Mouse (Mus musculus): ENCODE data around the gene Tigit. TPM values are rescaled to one million over a fixed set of nuclear protein-coding genes. Genes with fewer than 3 reads are reported as not detected.

The Tigit gene
- polyA plus RNA-seq, 1 experiment from 2014 or later = 0.23 TPM

DNA sequence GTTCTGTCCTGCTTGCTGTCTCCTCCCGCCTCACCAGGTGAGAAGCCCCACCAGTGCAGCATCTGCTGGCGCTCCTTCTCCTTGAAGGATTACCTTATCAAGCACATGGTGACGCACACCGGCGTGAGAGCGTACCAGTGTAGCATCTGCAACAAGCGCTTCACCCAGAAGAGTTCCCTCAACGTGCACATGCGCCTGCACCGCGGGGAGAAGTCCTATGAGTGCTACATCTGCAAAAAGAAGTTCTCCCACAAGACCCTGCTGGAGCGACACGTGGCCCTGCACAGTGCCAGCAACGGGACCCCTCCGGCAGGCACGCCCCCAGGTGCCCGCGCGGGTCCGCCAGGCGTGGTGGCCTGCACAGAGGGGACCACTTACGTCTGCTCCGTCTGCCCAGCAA lies 45.7 kb downstream of the Tigit start:
- H3K9ac ChIP-seq (replicated peaks; ENCODE audit: low read depth, low read length) = no peak overlapping the region
- ATAC-seq (ENCODE audit: low read depth) = peak; percentile 56; the same call in 1 of the 2 replicates
- no peak overlapping the region for H3K4me2 ChIP-seq (ENCODE audit: low read depth, low read length)
- H3K27me3 ChIP-seq (ENCODE audit: control insufficient read depth, insufficient read depth, low read length) = no peaks in the 10 kb centered on the region
- H3K9me3 ChIP-seq (ENCODE audit: control insufficient read depth, low read length) = no peaks in the 10 kb centered on the region
- H3K4me3 ChIP-seq (ENCODE audit: low read depth, low read length) = no peak overlapping the region
- H3K27ac ChIP-seq (ENCODE audit: low read depth, low read length) = no peak overlapping the region
- no peaks in the 10 kb centered on the region for H3K4me1 ChIP-seq (ENCODE audit: control insufficient read depth, insufficient read depth, low read length)
- 88% methylated on average over 23 of the region's 23 CpGs for WGBS
- H3K36me3 ChIP-seq (ENCODE audit: control insufficient read depth, insufficient read depth, low read length) = no peaks in the 10 kb centered on the region

DNA sequence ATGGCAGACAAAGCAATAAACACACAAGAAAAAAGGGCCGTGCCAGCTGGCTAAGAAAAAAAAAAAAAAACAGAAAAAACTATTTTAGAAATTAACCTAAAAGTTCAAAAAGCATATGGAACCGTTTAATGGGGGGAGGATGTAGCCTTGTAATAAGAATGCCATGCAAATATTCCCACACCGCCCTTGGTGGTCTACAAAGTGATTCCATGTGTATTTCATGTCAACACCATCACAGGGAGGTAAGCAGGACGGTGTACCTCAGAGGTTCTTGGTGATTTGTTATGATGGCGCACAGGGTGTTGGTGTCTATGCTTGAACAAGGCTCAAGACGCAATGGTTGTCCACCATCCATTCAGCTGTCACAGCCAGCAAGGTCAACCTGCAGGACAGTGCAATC lies 46.6 kb downstream of the Tigit start:
- Histone ChIP-seq H3K9ac (replicated peaks; ENCODE audit: low read depth, low read length) (no peak overlapping the region), H3K4me1 (ENCODE audit: control insufficient read depth, insufficient read depth, low read length) (no peaks in the 10 kb centered on the region), H3K36me3 (ENCODE audit: control insufficient read depth, insufficient read depth, low read length) (0 out of 2 replicates have a peak, but pooled peaks cover under 1% of the 10 kb centered on the region), H3K4me2 (ENCODE audit: low read depth, low read length) (no peak overlapping the region), H3K27ac (ENCODE audit: low read depth, low read length) (no peak overlapping the region), H3K27me3 (ENCODE audit: control insufficient read depth, insufficient read depth, low read length) (no peaks in the 10 kb centered on the region), H3K4me3 (ENCODE audit: low read depth, low read length) (no peak overlapping the region), H3K9me3 (ENCODE audit: control insufficient read depth, low read length) (no peaks in the 10 kb centered on the region)
- ATAC-seq (ENCODE audit: low read depth) = no peak
- 93% methylated on average over 6 of the region's 6 CpGs for WGBS

DNA sequence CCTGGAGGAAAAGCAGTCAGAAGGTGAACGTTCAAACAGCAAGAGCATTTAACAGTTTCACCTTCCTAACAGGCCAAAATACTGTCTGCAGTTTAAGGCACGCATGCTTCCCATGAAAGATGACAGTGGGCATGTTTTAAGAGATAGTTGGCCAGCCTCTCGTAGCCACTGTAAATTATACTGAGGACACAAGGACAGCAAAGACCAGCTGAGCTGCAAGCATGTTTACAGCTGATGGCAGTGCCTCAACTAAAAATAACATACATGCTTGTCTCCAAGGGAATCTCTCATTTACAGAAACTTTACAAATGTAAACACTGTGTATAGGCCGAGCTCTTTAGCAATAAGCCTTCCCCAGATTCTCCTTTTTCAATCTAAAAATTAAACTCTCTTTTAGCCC lies 47.6 kb downstream of the Tigit start:
- Histone ChIP-seq H3K27me3 (ENCODE audit: control insufficient read depth, insufficient read depth, low read length) (no peaks in the 10 kb centered on the region), H3K4me3 (ENCODE audit: low read depth, low read length) (no peak overlapping the region), H3K27ac (ENCODE audit: low read depth, low read length) (no peak overlapping the region), H3K4me1 (ENCODE audit: control insufficient read depth, insufficient read depth, low read length) (no peaks in the 10 kb centered on the region), H3K9ac (replicated peaks; ENCODE audit: low read depth, low read length) (no peak overlapping the region), H3K36me3 (ENCODE audit: control insufficient read depth, insufficient read depth, low read length) (0 out of 2 replicates have a peak, but pooled peaks cover 3% of the 10 kb centered on the region), H3K9me3 (ENCODE audit: control insufficient read depth, low read length) (no peaks in the 10 kb centered on the region), H3K4me2 (ENCODE audit: low read depth, low read length) (no peak overlapping the region)
- ATAC-seq (ENCODE audit: low read depth) = no peak
- WGBS = 65% methylated on average over 4 of the region's 4 CpGs

DNA sequence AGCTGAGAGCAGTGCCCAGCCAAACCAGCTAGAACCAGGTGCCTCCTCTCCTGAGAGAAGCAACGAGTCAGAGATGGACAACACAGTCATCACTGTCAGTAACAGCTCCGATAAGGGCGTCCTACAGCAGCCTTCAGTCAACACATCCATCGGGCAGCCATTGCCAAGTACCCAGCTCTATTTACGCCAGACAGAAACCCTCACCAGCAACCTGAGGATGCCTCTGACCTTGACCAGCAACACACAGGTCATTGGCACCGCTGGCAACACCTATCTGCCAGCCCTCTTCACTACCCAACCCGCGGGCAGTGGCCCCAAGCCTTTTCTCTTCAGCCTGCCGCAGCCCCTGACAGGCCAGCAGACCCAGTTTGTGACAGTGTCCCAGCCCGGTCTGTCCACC lies 53.6 kb downstream of the Tigit start:
- Histone ChIP-seq H3K9ac (replicated peaks; ENCODE audit: low read depth, low read length) (no peak overlapping the region), H3K4me3 (ENCODE audit: low read depth, low read length) (no peak overlapping the region), H3K27ac (ENCODE audit: low read depth, low read length) (no peak overlapping the region), H3K27me3 (ENCODE audit: control insufficient read depth, insufficient read depth, low read length) (no peaks in the 10 kb centered on the region), H3K36me3 (ENCODE audit: control insufficient read depth, insufficient read depth, low read length) (peaks cover 23% of the 10 kb centered on the region), H3K4me1 (ENCODE audit: control insufficient read depth, insufficient read depth, low read length) (no peaks in the 10 kb centered on the region), H3K9me3 (ENCODE audit: control insufficient read depth, low read length) (peaks cover 3% of the 10 kb centered on the region; the same call in 1 of the 2 replicates), H3K4me2 (ENCODE audit: low read depth, low read length) (no peak overlapping the region)
- whole genome bisulfite sequencing = 99% methylated on average over 10 of the region's 10 CpGs
- no peak for ATAC-seq (ENCODE audit: low read depth)

DNA sequence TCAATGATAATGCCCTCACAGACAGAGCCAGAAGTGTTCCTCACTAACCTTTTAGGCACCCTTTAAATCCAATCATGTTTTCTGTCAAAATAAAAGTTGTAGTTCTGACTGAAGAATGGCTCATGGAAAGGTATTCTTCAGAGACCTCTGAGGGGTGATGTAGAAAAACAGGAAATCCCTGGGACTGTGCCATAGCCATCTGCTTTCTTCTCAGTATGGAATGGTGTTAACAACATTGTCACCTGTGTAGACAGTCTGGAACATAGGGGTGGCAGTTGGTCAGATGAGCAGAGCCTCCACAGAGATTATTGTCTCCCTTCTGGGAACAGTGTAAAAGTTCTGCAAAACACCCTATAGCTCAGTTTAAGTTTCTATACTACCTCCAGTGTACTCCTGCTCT lies 55.9 kb downstream of the Tigit start:
- H3K4me2 ChIP-seq (ENCODE audit: low read depth, low read length) = no peak overlapping the region
- H3K36me3 ChIP-seq (ENCODE audit: control insufficient read depth, insufficient read depth, low read length) = peaks cover 23% of the 10 kb centered on the region
- H3K9me3 ChIP-seq (ENCODE audit: control insufficient read depth, low read length) = peaks cover 3% of the 10 kb centered on the region; the same call in 1 of the 2 replicates
- no peak for ATAC-seq (ENCODE audit: low read depth)
- H3K9ac ChIP-seq (replicated peaks; ENCODE audit: low read depth, low read length) = no peak overlapping the region
- H3K27ac ChIP-seq (ENCODE audit: low read depth, low read length) = no peak overlapping the region
- H3K4me1 ChIP-seq (ENCODE audit: control insufficient read depth, insufficient read depth, low read length) = peaks cover 9% of the 10 kb centered on the region; the same call in 1 of the 2 replicates
- H3K4me3 ChIP-seq (ENCODE audit: low read depth, low read length) = no peak overlapping the region
- no peaks in the 10 kb centered on the region for H3K27me3 ChIP-seq (ENCODE audit: control insufficient read depth, insufficient read depth, low read length)

DNA sequence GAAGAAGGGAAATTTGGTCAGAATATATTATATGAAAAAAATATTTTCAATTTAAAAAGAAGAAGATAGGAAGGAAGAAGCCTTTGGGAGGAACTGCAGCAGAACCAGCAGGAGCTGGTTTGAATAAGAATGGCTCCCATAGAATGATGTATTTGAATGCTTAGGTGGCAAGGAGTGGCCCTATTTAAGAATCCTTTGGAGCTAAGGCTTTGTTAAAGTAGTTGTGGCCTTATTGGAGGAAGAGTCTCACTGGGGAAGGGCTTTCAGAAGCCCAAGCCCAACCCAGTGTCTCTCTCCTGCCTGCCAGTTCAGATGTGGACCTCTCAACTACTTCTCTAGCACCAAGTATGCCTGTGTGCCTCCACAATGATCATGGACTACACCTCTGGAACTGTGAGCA lies 56.9 kb downstream of the Tigit start:
- Histone ChIP-seq H3K4me1 (ENCODE audit: control insufficient read depth, insufficient read depth, low read length) (peaks cover 9% of the 10 kb centered on the region; the same call in 1 of the 2 replicates), H3K4me2 (ENCODE audit: low read depth, low read length) (no peak overlapping the region)

DNA sequence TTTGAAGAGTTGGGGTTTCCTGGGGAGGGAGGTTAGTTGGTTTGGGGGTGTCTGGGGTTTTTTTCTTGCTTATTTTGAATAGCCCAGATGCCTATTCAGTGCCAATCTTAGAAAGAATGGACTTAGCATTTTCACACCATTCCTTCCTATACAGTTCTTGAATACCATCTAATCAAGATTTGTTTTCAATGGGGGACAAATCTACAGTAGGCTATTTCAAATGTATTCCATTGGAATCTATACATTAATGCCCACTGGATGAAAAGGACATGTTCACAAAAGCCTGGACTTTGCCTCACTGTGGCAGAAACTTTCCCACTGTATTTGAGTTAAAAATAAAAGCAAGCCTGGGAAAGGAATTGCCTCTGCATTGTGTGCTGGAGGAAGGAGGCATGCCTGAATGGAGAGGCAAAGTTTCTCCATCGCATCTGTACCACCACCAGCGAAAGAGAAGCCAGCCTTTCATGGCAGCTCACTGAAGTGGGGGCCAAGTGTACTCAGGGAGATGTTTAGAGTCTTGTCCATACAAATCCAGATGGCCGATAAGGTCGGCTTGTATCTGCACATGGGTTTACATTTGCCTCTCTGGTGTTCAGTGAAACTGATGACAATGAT lies 59.4 kb downstream of the Tigit start:
- peaks cover 3% of the 10 kb centered on the region; the same call in 1 of the 2 replicates for H3K9me3 ChIP-seq (ENCODE audit: control insufficient read depth, low read length)
- peaks cover 9% of the 10 kb centered on the region; the same call in 1 of the 2 replicates for H3K4me1 ChIP-seq (ENCODE audit: control insufficient read depth, insufficient read depth, low read length)
- WGBS = 20% methylated on average over 4 of the region's 4 CpGs
- H3K36me3 ChIP-seq (ENCODE audit: control insufficient read depth, insufficient read depth, low read length) = peaks cover 7% of the 10 kb centered on the region
- peak; percentile 35; the same call in 1 of the 2 replicates for ATAC-seq (ENCODE audit: low read depth)
- H3K27ac ChIP-seq (ENCODE audit: low read depth, low read length) = no peak overlapping the region; the same call in 1 of the 2 replicates
- H3K27me3 ChIP-seq (ENCODE audit: control insufficient read depth, insufficient read depth, low read length) = no peaks in the 10 kb centered on the region
- H3K4me2 ChIP-seq (ENCODE audit: low read depth, low read length) = no peak overlapping the region
- no peak overlapping the region for H3K9ac ChIP-seq (replicated peaks; ENCODE audit: low read depth, low read length)
- no peak overlapping the region for H3K4me3 ChIP-seq (ENCODE audit: low read depth, low read length)

More for the DNA sequence above, 56.9 kb downstream of the Tigit start:
- H3K4me3 ChIP-seq (ENCODE audit: low read depth, low read length) = no peak overlapping the region
- peaks cover 3% of the 10 kb centered on the region; the same call in 1 of the 2 replicates for H3K9me3 ChIP-seq (ENCODE audit: control insufficient read depth, low read length)
- no peaks in the 10 kb centered on the region for H3K27me3 ChIP-seq (ENCODE audit: control insufficient read depth, insufficient read depth, low read length)
- H3K36me3 ChIP-seq (ENCODE audit: control insufficient read depth, insufficient read depth, low read length) = peaks cover 20% of the 10 kb centered on the region
- no peak overlapping the region for H3K9ac ChIP-seq (replicated peaks; ENCODE audit: low read depth, low read length)
- no peak for ATAC-seq (ENCODE audit: low read depth)
- H3K27ac ChIP-seq (ENCODE audit: low read depth, low read length) = no peak overlapping the region

DNA sequence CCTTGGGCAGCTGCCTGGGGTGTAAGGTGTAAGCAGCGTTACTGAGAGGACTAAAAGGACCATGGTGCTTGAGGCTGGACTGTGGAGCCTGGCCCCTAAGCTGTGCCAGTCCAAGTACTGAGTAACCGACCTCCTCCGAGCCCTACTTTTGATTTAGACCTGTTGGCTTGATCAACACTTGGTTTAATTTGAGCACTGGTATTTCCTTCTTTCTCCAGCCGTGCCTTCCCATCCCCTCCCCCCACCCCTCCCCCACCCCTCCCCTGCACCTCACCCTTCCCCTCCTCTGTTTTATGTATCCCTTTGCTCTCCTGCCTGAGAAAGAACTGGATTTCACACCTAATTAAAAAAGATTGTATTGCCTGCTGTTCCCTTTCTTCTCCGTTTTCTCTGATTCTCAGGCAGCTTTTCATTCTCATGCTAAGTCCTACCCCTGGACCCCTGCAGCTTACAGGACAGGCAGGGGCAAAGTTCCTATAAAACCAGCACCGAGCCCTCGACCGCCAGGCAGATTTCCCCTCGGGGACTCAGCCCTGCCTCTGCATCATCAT lies 60.3 kb downstream of the Tigit start:
- H3K9me3 ChIP-seq (ENCODE audit: control insufficient read depth, low read length) = peaks cover 3% of the 10 kb centered on the region; the same call in 1 of the 2 replicates
- H3K9ac ChIP-seq (replicated peaks; ENCODE audit: low read depth, low read length) = no peak overlapping the region
- peak; percentile 70; the same call in 1 of the 2 replicates for ATAC-seq (ENCODE audit: low read depth)
- H3K4me3 ChIP-seq (ENCODE audit: low read depth, low read length) = no peak overlapping the region
- WGBS = 6% methylated on average over 9 of the region's 9 CpGs
- peak overlapping the region; percentile 52; the same call in 1 of the 2 replicates for H3K27ac ChIP-seq (ENCODE audit: low read depth, low read length)
- 0 out of 2 replicates have a peak, but pooled peaks cover 4% of the 10 kb centered on the region for H3K36me3 ChIP-seq (ENCODE audit: control insufficient read depth, insufficient read depth, low read length)
- peaks cover 9% of the 10 kb centered on the region; the same call in 1 of the 2 replicates for H3K4me1 ChIP-seq (ENCODE audit: control insufficient read depth, insufficient read depth, low read length)
- H3K4me2 ChIP-seq (ENCODE audit: low read depth, low read length) = no peak overlapping the region
- no peaks in the 10 kb centered on the region for H3K27me3 ChIP-seq (ENCODE audit: control insufficient read depth, insufficient read depth, low read length)

DNA sequence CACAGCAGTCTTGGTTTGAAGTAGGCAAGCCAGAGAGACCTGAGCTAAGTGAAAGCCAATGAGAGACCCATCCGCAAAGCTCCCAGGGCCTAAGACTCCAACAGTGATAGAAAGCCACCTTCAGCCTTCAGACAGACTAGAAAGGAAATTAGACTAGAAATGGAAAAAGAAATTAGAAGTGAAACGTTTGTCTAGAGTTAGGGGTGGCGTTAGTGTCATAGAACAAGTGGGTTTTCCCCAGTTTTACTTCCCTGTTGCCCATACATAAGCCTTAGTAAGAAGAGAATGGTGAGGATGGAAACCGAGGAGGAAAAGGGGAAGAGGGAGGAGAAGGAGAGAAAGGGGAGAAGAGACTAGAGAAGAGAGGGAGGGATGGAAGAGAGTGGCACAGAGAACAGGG lies 61.4 kb downstream of the Tigit start:
- ATAC-seq (ENCODE audit: low read depth) = no peak
- WGBS = 81% methylated on average over 4 of the region's 4 CpGs

More for the DNA sequence above, 61.4 kb downstream of the Tigit start:
- Histone ChIP-seq H3K4me1 (ENCODE audit: control insufficient read depth, insufficient read depth, low read length) (peaks cover 9% of the 10 kb centered on the region; the same call in 1 of the 2 replicates), H3K36me3 (ENCODE audit: control insufficient read depth, insufficient read depth, low read length) (0 out of 2 replicates have a peak, but pooled peaks cover 3% of the 10 kb centered on the region), H3K27ac (ENCODE audit: low read depth, low read length) (no peak overlapping the region), H3K9ac (replicated peaks; ENCODE audit: low read depth, low read length) (no peak overlapping the region), H3K4me2 (ENCODE audit: low read depth, low read length) (no peak overlapping the region), H3K4me3 (ENCODE audit: low read depth, low read length) (no peak overlapping the region), H3K27me3 (ENCODE audit: control insufficient read depth, insufficient read depth, low read length) (no peaks in the 10 kb centered on the region), H3K9me3 (ENCODE audit: control insufficient read depth, low read length) (peaks cover 3% of the 10 kb centered on the region; the same call in 1 of the 2 replicates)

Data from neural tube, embryonic 14.5 days (tissue).